Mouse (Mus musculus) myocyte (in vitro differentiated cells): ENCODE results near the gene Camk1d. TPM values are rescaled to one million over a fixed set of nuclear protein-coding genes. Genes with fewer than 3 reads are reported as not detected.
A peak's percentile ranks its signal among the peaks of the same experiment; 100 is the strongest.

ENCODE experiments used
- H3K27me3 ChIP-seq: one replicate; pipeline ENCODE4 v1.6.1; 2011; ENCODE audit not compliant: control insufficient read depth, insufficient read depth, insufficient read length
- H3K36me3 ChIP-seq: one replicate; pipeline ENCODE4 v1.6.1; 2011; ENCODE audit not compliant: control insufficient read depth, insufficient read depth
- H3K4me2 ChIP-seq: one replicate; pipeline ENCODE4 v1.6.1; 2011; ENCODE audit warnings: low read depth, control low read depth
- H3K4me3 ChIP-seq: one replicate; pipeline ENCODE4 v1.5.1; 2011; ENCODE audit warnings: mild to moderate bottlenecking, control low read depth, moderate library complexity
- H3K79me2 ChIP-seq: one replicate; pipeline ENCODE4 v1.6.1; 2011; ENCODE audit not compliant: control insufficient read depth, insufficient read depth
- H3ac ChIP-seq: one replicate; pipeline ENCODE4 v1.6.1; 2011; ENCODE audit not compliant: control insufficient read depth, insufficient read length
- CEBPB ChIP-seq: IDR thresholded peaks from 2 replicates; pipeline ENCODE4 v1.6.1; 2011; ENCODE audit warnings: mild to moderate bottlenecking, moderate library complexity; ENCODE audit not compliant: poor library complexity, insufficient read depth, severe bottlenecking
- E2F4 ChIP-seq: IDR thresholded peaks from one replicate; pipeline ENCODE4 v1.6.1; 2011; ENCODE audit warnings: mild to moderate bottlenecking, control low read depth, moderate library complexity; ENCODE audit not compliant: insufficient read depth
- MAX ChIP-seq: IDR thresholded peaks from one replicate; pipeline ENCODE4 v1.6.1; 2011; ENCODE audit warnings: low read depth, mild to moderate bottlenecking, control low read depth
- MYOD1 ChIP-seq, 3 experiments: IDR thresholded peaks; one replicate each; pipeline ENCODE4 v1.6.1; 2011; ENCODE audit warnings: control low read depth in 2 of 3, low read depth in 2 of 3, mild to moderate bottlenecking in 2 of 3, moderate library complexity in 1 of 3; ENCODE audit not compliant: insufficient read length in 2 of 3, control insufficient read depth in 1 of 3
- MYOG ChIP-seq, 3 experiments: IDR thresholded peaks; one replicate each; pipeline ENCODE4 v1.6.1; 2011; ENCODE audit warnings: control low read depth in 2 of 3, low read depth in 2 of 3, mild to moderate bottlenecking in 2 of 3; ENCODE audit not compliant: insufficient read length in 2 of 3, control insufficient read depth in 1 of 3, insufficient read depth in 1 of 3
- POLR2A ChIP-seq: IDR thresholded peaks from one replicate; pipeline ENCODE4 v1.6.1; 2011; ENCODE audit warnings: low read depth, mild to moderate bottlenecking, control low read depth, moderate library complexity; ENCODE audit not compliant: insufficient read length
- POLR2AphosphoS2 ChIP-seq: IDR thresholded peaks from one replicate; pipeline ENCODE4 v1.6.1; 2011; ENCODE audit warnings: low read depth, control low read depth; ENCODE audit not compliant: insufficient read length
- REST ChIP-seq: IDR thresholded peaks from one replicate; pipeline ENCODE4 v1.6.1; 2011; ENCODE audit warnings: mild to moderate bottlenecking, control low read depth, moderate library complexity; ENCODE audit not compliant: insufficient read depth, insufficient read length
- SRF ChIP-seq: IDR thresholded peaks from one replicate; pipeline ENCODE4 v1.6.1; 2011; ENCODE audit warnings: low read depth; ENCODE audit not compliant: control insufficient read depth, insufficient read length
- TCF12 ChIP-seq: IDR thresholded peaks from one replicate; pipeline ENCODE4 v1.6.1; 2011; ENCODE audit warnings: mild to moderate bottlenecking, control low read depth; ENCODE audit not compliant: poor library complexity, insufficient read depth, severe bottlenecking
- TCF3 ChIP-seq: IDR thresholded peaks from one replicate; pipeline ENCODE4 v1.6.1; 2011; ENCODE audit warnings: low read depth, control low read depth; ENCODE audit not compliant: insufficient read length
- USF1 ChIP-seq: IDR thresholded peaks from one replicate; pipeline ENCODE4 v1.6.1; 2011; ENCODE audit warnings: low read depth, mild to moderate bottlenecking, control low read depth, moderate library complexity
- polyA plus RNA-seq: library from polyadenylated mRNA; unstranded; fragments of >200 nt; fragmentation: generic; extraction: Trizol; gene quantifications from one replicate; pipeline ENCODE4 v1.2.1, GENCODE M21; 2012; ENCODE audit warnings: missing spikeins

Camk1d gene
- polyA plus RNA-seq, 1 experiment: 1.1 TPM

DNA sequence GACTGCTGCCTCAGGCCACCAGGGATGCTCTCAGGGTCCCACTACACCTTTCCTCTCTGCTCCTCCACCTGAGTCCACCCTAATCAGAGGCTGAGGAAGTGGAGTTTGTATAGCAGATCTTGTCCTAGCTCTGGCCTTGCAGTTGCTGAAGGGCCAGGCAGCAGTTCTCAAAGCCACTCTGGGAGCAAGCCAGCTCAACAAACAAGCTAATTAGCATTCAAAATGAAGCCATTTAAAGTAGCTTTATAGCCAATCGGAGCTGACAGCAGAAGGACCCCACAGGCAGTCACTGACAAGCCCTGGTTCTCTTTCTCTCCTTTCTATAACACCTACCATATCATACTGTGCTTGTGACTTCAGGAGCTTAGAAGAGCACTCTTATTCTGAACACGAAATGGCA lies 21.6 kb upstream of the Camk1d start:
- H3K4me3 ChIP-seq: no peak overlapping the region
- TF ChIP-seq TCF3: no peak
- no peak for TF ChIP-seq E2F4
- TF ChIP-seq CEBPB: no peak
- TF ChIP-seq POLR2A: no peak
- TF ChIP-seq MYOG (IDR thresholded peaks at IDR 0.05; ENCODE audit: control insufficient read depth in 1 of 3, insufficient read depth in 1 of 3, insufficient read length in 2 of 3, low read depth in 2 of 3): no peak
- no peak for TF ChIP-seq REST
- no peak for TF ChIP-seq USF1
- TF ChIP-seq MYOD1 (IDR thresholded peaks at IDR 0.05; ENCODE audit: control insufficient read depth in 1 of 3, insufficient read length in 2 of 3, low read depth in 2 of 3): no peak
- no peak for TF ChIP-seq TCF12
- TF ChIP-seq SRF: no peak
- TF ChIP-seq POLR2AphosphoS2: no peak
- TF ChIP-seq MAX: no peak
- H3K79me2 ChIP-seq: no peaks in the 10 kb centered on the region
- H3K36me3 ChIP-seq: no peaks in the 10 kb centered on the region
- no peaks in the 10 kb centered on the region for H3K27me3 ChIP-seq
- H3ac ChIP-seq: no peak overlapping the region
- H3K4me2 ChIP-seq: no peak overlapping the region

DNA sequence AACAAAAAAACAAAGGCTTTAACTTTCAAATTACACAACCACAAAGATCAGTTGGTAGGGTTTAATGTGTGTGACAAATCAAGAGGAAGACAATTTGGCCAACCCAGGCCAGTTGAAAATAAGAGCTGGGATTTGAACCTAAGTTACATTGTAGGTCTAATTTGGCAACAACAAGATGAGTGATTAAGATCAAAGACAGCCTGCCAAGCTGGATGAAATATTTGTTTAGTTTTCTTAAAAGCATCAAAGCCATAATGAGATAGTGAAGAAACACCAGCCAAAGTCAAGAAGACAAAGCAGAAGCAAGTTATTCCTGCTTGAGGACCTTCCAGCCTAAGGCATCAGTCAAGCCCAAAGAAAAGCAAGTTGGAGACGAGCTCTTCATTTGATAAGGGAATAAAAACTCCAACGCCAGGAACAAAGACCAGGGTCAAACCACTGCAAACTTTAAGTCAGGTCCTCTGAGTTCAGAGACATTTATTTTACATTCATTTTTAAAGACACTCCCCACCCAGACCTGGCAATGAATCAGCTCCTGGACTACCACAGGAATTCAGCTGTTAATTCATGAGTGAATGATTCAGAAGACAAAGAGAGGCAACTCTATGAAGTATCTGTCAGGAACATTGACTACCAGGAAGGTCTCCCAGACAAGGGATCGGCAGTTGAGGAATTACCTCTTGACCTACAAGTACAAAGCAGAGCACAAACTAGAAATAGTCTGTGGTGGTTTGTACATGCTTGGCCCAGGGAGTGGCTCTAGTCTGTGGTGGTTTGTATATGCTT lies 19.2 kb upstream of the Camk1d start:
- H3K4me3 ChIP-seq: no peak overlapping the region
- H3K36me3 ChIP-seq: no peaks in the 10 kb centered on the region
- no peaks in the 10 kb centered on the region for H3K27me3 ChIP-seq
- no peak overlapping the region for H3K4me2 ChIP-seq
- TF ChIP-seq USF1: no peak
- TF ChIP-seq CEBPB: no peak
- no peak for TF ChIP-seq TCF12
- TF ChIP-seq E2F4: no peak
- TF ChIP-seq POLR2A: no peak
- TF ChIP-seq SRF: no peak
- no peak for TF ChIP-seq MYOG (IDR thresholded peaks at IDR 0.05; ENCODE audit: control insufficient read depth in 1 of 3, insufficient read depth in 1 of 3, insufficient read length in 2 of 3, low read depth in 2 of 3)
- no peak for TF ChIP-seq MYOD1 (IDR thresholded peaks at IDR 0.05; ENCODE audit: control insufficient read depth in 1 of 3, insufficient read length in 2 of 3, low read depth in 2 of 3)
- no peak for TF ChIP-seq REST
- TF ChIP-seq TCF3: no peak
- TF ChIP-seq POLR2AphosphoS2: no peak
- TF ChIP-seq MAX: no peak
- no peaks in the 10 kb centered on the region for H3K79me2 ChIP-seq
- no peak overlapping the region for H3ac ChIP-seq

DNA sequence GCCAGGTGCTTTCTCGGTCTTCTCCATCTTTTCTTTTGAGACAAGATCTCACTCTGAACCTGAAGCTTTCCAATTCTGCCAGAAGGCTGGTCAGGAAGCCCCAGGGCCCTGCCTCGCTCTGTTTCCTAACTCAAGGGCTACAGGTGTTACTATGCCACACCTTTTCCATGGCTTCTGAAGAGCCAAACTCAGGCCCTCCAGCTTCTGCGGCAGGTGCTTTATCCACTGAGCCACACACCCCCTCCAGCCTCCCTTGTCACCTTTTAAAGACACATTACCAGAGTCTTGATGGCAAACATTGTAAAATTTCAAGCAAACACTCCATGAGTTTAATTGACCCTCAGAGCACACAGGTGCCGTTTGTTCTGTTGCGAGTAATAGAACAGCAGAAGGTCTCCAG lies 17.7 kb upstream of the Camk1d start:
- Histone ChIP-seq H3K79me2 (no peaks in the 10 kb centered on the region), H3K4me2 (no peak overlapping the region), H3K4me3 (no peak overlapping the region), H3ac (no peak overlapping the region), H3K27me3 (no peaks in the 10 kb centered on the region), H3K36me3 (no peaks in the 10 kb centered on the region)
- TF ChIP-seq MAX (no peak), USF1 (no peak)

GRCm38 (mm10) chr2:5730364-5730792 lies 16.1 kb upstream of the Camk1d start:
- Histone ChIP-seq H3K27me3 (no peaks in the 10 kb centered on the region), H3ac (no peak overlapping the region), H3K4me2 (peak overlapping the region; percentile 67), H3K36me3 (no peaks in the 10 kb centered on the region), H3K79me2 (no peaks in the 10 kb centered on the region), H3K4me3 (no peak overlapping the region)
- TF ChIP-seq TCF12: no peak
- TF ChIP-seq MYOD1 (IDR thresholded peaks at IDR 0.05; ENCODE audit: control insufficient read depth in 1 of 3, insufficient read length in 2 of 3, low read depth in 2 of 3): no peak
- no peak for TF ChIP-seq MAX
- no peak for TF ChIP-seq CEBPB
- TF ChIP-seq SRF: no peak
- no peak for TF ChIP-seq TCF3
- no peak for TF ChIP-seq REST
- TF ChIP-seq POLR2A: no peak
- no peak for TF ChIP-seq USF1
- no peak for TF ChIP-seq E2F4
- no peak for TF ChIP-seq POLR2AphosphoS2

DNA sequence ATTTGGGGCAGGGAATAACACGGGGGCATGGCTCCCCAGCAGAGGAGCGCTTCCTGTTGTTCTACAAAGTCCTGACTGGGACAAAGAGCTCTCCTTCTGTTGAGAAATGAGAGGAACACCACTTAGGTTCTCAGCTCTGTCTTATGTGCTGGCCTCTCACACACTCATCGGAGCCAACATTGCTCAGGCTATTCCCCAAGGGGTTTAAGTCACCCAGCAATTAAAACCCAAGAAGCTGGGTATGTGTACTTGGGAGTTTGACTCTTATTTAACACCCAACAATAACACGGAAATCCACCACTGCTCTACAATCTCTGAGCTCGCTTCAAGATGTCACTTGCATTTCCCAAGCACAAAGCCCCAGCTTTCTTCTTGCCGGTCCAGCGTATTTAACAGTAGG lies 15.6 kb upstream of the Camk1d start:
- Histone ChIP-seq H3K79me2 (no peaks in the 10 kb centered on the region), H3K4me2 (peak overlapping the region; percentile 67), H3K36me3 (no peaks in the 10 kb centered on the region), H3K4me3 (no peak overlapping the region), H3K27me3 (no peaks in the 10 kb centered on the region), H3ac (no peak overlapping the region)
- TF ChIP-seq TCF12: no peak
- TF ChIP-seq MYOD1 (IDR thresholded peaks at IDR 0.05; ENCODE audit: control insufficient read depth in 1 of 3, insufficient read length in 2 of 3, low read depth in 2 of 3): no peak
- TF ChIP-seq REST: no peak
- TF ChIP-seq POLR2A: no peak
- no peak for TF ChIP-seq MAX
- no peak for TF ChIP-seq TCF3
- no peak for TF ChIP-seq USF1
- no peak for TF ChIP-seq SRF
- TF ChIP-seq MYOG (IDR thresholded peaks at IDR 0.05; ENCODE audit: control insufficient read depth in 1 of 3, insufficient read depth in 1 of 3, insufficient read length in 2 of 3, low read depth in 2 of 3): no peak
- TF ChIP-seq CEBPB: no peak
- TF ChIP-seq E2F4: no peak
- no peak for TF ChIP-seq POLR2AphosphoS2
